Mouse (Mus musculus): ENCODE data around the gene Tpp1. TPM values are rescaled to one million over a fixed set of nuclear protein-coding genes. Genes with fewer than 3 reads are reported as not detected.
A peak's percentile ranks its signal among the peaks of the same experiment; 100 is the strongest.

Tpp1 gene
- total and polyA plus RNA-seq, 2 experiments from 2014 or later, result 40.0 to 51.2 TPM

DNA sequence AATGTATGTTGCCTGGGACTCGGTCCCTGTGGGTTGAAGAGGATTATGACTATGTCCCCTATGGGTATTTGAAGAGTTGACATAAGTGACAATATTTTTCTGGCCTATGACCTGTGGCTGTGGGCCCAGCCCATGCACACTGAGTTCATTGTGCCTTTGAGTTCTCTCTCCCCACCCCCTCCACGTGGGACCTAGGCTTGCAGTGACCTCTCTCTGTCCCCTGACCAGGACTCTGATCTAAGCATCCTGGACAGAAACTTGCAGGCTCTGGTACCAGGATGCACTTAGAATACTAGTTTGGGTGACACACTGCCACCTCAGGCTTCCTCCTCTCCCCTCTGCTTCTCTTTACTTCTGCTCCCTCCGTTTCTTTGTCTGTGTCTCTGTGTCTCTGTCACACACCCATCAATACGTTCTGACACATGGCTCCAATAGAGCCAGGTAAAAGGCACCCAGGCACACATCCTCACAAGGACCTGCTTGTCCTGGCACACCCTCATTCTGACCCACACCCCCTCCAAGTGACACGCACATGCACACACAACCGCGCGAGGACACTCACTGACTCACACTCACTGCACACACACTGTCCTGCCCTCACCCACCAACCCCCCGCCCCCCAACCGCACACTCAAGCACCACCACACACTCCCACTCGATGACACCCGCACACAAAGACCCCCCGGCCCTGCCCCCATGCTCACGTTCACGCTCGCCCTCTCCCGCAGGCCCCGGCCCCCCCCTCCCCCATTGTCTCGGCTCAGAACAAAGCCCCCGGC, 34.7 kb upstream of the Tpp1 start:
- Histone ChIP-seq H3K4me2 (ENCODE audit: low read depth) (peak overlapping the region; percentile 83), H3K4me3 (ENCODE audit: low read depth, low read length) (peak overlapping the region; percentile 97), H3K9ac (peak overlapping the region; percentile 100), H3K4me1 (ENCODE audit: insufficient read depth) (peaks cover 35% of the 10 kb centered on the region), H3K27me3 (ENCODE audit: insufficient read depth, low read length) (no peaks in the 10 kb centered on the region), H3K27ac (ENCODE audit: low read depth, low read length) (peak overlapping the region; percentile 99), H3K36me3 (ENCODE audit: insufficient read depth) (peaks cover 18% of the 10 kb centered on the region), H3K9me3 (ENCODE audit: low read length) (no peaks in the 10 kb centered on the region)
- TF ChIP-seq CTCF (IDR thresholded peaks at IDR 0.05; ENCODE audit: low read depth), result no peak
- DNase-seq (peak; percentile 63), ATAC-seq (peak; percentile 79)
- WGBS, result 4% methylated on average over 19 of the region's 20 CpGs

- no peaks in the 10 kb centered on the region for H3K9me3 ChIP-seq (ENCODE audit: low read length)
- WGBS, result 6% methylated on average over 4 of the region's 4 CpGs
- DNase-seq (no peak), ATAC-seq (no peak)
- peaks cover 39% of the 10 kb centered on the region for H3K36me3 ChIP-seq (ENCODE audit: insufficient read depth)
- no peak for TF ChIP-seq CTCF (IDR thresholded peaks at IDR 0.05; ENCODE audit: low read depth)
- H3K4me3 ChIP-seq (ENCODE audit: low read depth, low read length), result peak overlapping the region; percentile 18; the same call in 1 of the 2 replicates
- peaks cover 35% of the 10 kb centered on the region for H3K4me1 ChIP-seq (ENCODE audit: insufficient read depth)
- H3K27ac ChIP-seq (ENCODE audit: low read depth, low read length), result 0 out of 2 replicates have a peak overlapping the region, but pooled peaks have one; percentile 0
- H3K27me3 ChIP-seq (ENCODE audit: insufficient read depth, low read length), result no peaks in the 10 kb centered on the region
- peak overlapping the region; percentile 83 for H3K4me2 ChIP-seq (ENCODE audit: low read depth)
- H3K9ac ChIP-seq, result peak overlapping the region; percentile 26; the same call in 1 of the 2 replicates
Observed at GRCm38 (mm10) chr7:105784556-105784955, 32.5 kb upstream of the Tpp1 start.

GRCm38 (mm10) chr7:105783861-105784260, 31.8 kb upstream of the Tpp1 start:
- no peak overlapping the region for H3K27ac ChIP-seq (ENCODE audit: low read depth, low read length)
- DNase-seq (no peak), ATAC-seq (no peak)
- H3K4me3 ChIP-seq (ENCODE audit: low read depth, low read length), result no peak overlapping the region
- peaks cover 45% of the 10 kb centered on the region for H3K36me3 ChIP-seq (ENCODE audit: insufficient read depth)
- no peak overlapping the region for H3K9ac ChIP-seq
- peak overlapping the region; percentile 83; the same call in 1 of the 2 replicates for H3K4me2 ChIP-seq (ENCODE audit: low read depth)
- TF ChIP-seq CTCF (IDR thresholded peaks at IDR 0.05; ENCODE audit: low read depth), result no peak
- 41% methylated on average over 4 of the region's 4 CpGs for WGBS
- peaks cover 30% of the 10 kb centered on the region for H3K4me1 ChIP-seq (ENCODE audit: insufficient read depth)
- H3K27me3 ChIP-seq (ENCODE audit: insufficient read depth, low read length), result no peaks in the 10 kb centered on the region
- no peaks in the 10 kb centered on the region for H3K9me3 ChIP-seq (ENCODE audit: low read length)

GRCm38 (mm10) chr7:105778553-105779265, 26.7 kb upstream of the Tpp1 start:
- Histone ChIP-seq H3K27me3 (ENCODE audit: insufficient read depth, low read length) (no peaks in the 10 kb centered on the region), H3K4me1 (ENCODE audit: insufficient read depth) (peaks cover 18% of the 10 kb centered on the region), H3K27ac (ENCODE audit: low read depth, low read length) (peak overlapping the region; percentile 57), H3K9me3 (ENCODE audit: low read length) (no peaks in the 10 kb centered on the region), H3K36me3 (ENCODE audit: insufficient read depth) (peaks cover 51% of the 10 kb centered on the region), H3K4me2 (ENCODE audit: low read depth) (peak overlapping the region; percentile 1; the same call in 1 of the 2 replicates), H3K4me3 (ENCODE audit: low read depth, low read length) (no peak overlapping the region), H3K9ac (peak overlapping the region; percentile 18; the same call in 1 of the 2 replicates)
- DNase-seq, result no peak
- no peak for TF ChIP-seq CTCF (IDR thresholded peaks at IDR 0.05; ENCODE audit: low read depth)
- 18% methylated on average over 4 of the region's 4 CpGs for WGBS
- ATAC-seq, result peak; percentile 64

- H3K27ac ChIP-seq (ENCODE audit: low read depth, low read length), result 0 out of 2 replicates have a peak overlapping the region, but pooled peaks have one; percentile 57
- H3K9ac ChIP-seq, result 0 out of 2 replicates have a peak overlapping the region, but pooled peaks have one; percentile 18
- H3K4me2 ChIP-seq (ENCODE audit: low read depth), result peak overlapping the region; percentile 1; the same call in 1 of the 2 replicates
- WGBS, result 63% methylated on average over 13 of the region's 13 CpGs
- no peak for TF ChIP-seq CTCF (IDR thresholded peaks at IDR 0.05; ENCODE audit: low read depth)
- H3K27me3 ChIP-seq (ENCODE audit: insufficient read depth, low read length), result no peaks in the 10 kb centered on the region
- H3K4me1 ChIP-seq (ENCODE audit: insufficient read depth), result peaks cover 17% of the 10 kb centered on the region
- DNase-seq, result no peak
- no peaks in the 10 kb centered on the region for H3K9me3 ChIP-seq (ENCODE audit: low read length)
- peaks cover 51% of the 10 kb centered on the region for H3K36me3 ChIP-seq (ENCODE audit: insufficient read depth)
- H3K4me3 ChIP-seq (ENCODE audit: low read depth, low read length), result no peak overlapping the region
- peak; percentile 32 for ATAC-seq
Observed at GRCm38 (mm10) chr7:105777797-105778552, 25.9 kb upstream of the Tpp1 start.

DNA sequence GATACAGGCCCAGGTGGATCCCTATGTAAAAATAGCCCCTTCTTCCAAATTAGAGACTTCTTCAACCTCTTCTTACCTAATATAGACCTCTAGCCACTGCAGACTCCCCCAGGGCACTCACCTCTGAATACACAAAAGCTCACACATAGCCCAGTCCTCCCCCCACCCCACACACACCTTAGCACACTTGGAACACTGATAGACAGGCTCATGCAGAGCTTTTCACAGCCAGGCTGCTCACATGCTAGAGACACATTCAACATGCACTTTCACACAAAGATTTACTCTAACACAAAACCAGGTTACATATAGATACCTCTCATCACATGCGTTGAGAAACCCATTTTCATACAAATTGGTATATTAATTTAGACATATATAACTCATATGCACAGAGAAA, 25.3 kb upstream of the Tpp1 start:
- Histone ChIP-seq H3K4me2 (ENCODE audit: low read depth) (no peak overlapping the region), H3K9me3 (ENCODE audit: low read length) (no peaks in the 10 kb centered on the region), H3K27me3 (ENCODE audit: insufficient read depth, low read length) (no peaks in the 10 kb centered on the region), H3K9ac (no peak overlapping the region), H3K4me3 (ENCODE audit: low read depth, low read length) (no peak overlapping the region), H3K36me3 (ENCODE audit: insufficient read depth) (peaks cover 51% of the 10 kb centered on the region), H3K27ac (ENCODE audit: low read depth, low read length) (no peak overlapping the region), H3K4me1 (ENCODE audit: insufficient read depth) (peaks cover 17% of the 10 kb centered on the region)
- DNase-seq (no peak), ATAC-seq (no peak)
- TF ChIP-seq CTCF (IDR thresholded peaks at IDR 0.05; ENCODE audit: low read depth), result no peak
- 98% methylated on average over 1 of the region's 1 CpGs for WGBS

Data from forebrain, postnatal 0 days (tissue).